In genomic region chr8:109917277-109917676, GRCm38 (mm10) we compare ENCODE assay signal across 9 mouse cellular contexts. TPM values are rescaled to one million over a fixed set of nuclear protein-coding genes. Genes with fewer than 3 reads are reported as not detected.
DNase-seq lines count a peak whose midpoint lies in the region; ATAC-seq and TF ChIP-seq lines count a peak whose summit lies in the region.
"Had no signal": no experiment of that assay in that cellular context is flagged by ENCODE, and none has a peak within 500 bp of the region (broad histone marks: within the 10 kb centered on the region; RNA-seq: fewer than 3 reads in every experiment).

No protein-coding gene starts in this region.

- H3K36me3 ChIP-seq in testis, adult 2 months (ENCODE audit: control insufficient read depth, insufficient read depth, low read length), result no peaks in the 10 kb centered on the region; the same call in none of the 2 replicates

- DNase-seq in testis, postnatal 14 days (ENCODE audit: low spot score), result no peak
- peak; percentile 62 for DNase-seq in adipocyte (ENCODE audit: low spot score)
- DNase-seq in heart, postnatal 4 days, result peak; percentile 57
- DNase-seq in left cerebral cortex, postnatal 4 days, result peak; percentile 29
- no peak for DNase-seq in neural tube, embryonic 10.5 days (ENCODE audit: extremely low spot score, low spot score)

- H3K27me3 ChIP-seq in testis, adult 2 months (ENCODE audit: control insufficient read depth, insufficient read depth, low read length), result no peaks in the 10 kb centered on the region
- H3K27me3 ChIP-seq: heart, embryonic 13.5 days had no signal

- intact Hi-C loops in left cerebral cortex, postnatal 4 days (cut with DNase I), result no loop called here

- peak; percentile 32; the same call in 1 of the 2 replicates for TF ChIP-seq CTCF in testis, adult 2 months (IDR thresholded peaks at IDR 0.05; ENCODE audit: control insufficient read depth, insufficient read depth, insufficient replicate concordance, low read depth, low read length)
- TF ChIP-seq CTCF in cortical plate, adult 2 months (IDR thresholded peaks at IDR 0.05; ENCODE audit: extremely low read depth, insufficient read depth, low read length), result peak; percentile 68

- no peak overlapping the region for H3K4me3 ChIP-seq in testis, adult 2 months (ENCODE audit: control insufficient read depth, low read depth, low read length)
- no peak overlapping the region for H3K4me3 ChIP-seq in cortical plate, adult 2 months (ENCODE audit: insufficient read depth, low read length)
- H3K4me3 ChIP-seq: heart, embryonic 13.5 days had no signal

- no peak for TF ChIP-seq POLR2A in testis, adult 2 months (IDR thresholded peaks at IDR 0.05; ENCODE audit: control insufficient read depth, low read depth, low read length)
- TF ChIP-seq POLR2A in cortical plate, adult 2 months (IDR thresholded peaks at IDR 0.05; ENCODE audit: extremely low read depth, insufficient read depth, low read length), result no peak

- H3K4me1 ChIP-seq in testis, adult 2 months (ENCODE audit: control insufficient read depth, insufficient read depth, low read length), result no peaks in the 10 kb centered on the region
- no peaks in the 10 kb centered on the region; the same call in 1 of the 2 replicates for H3K4me1 ChIP-seq in cortical plate, adult 2 months (ENCODE audit: control insufficient read depth, insufficient read depth, low read length)

- ATAC-seq in neutrophil, adult 5-6 weeks (ENCODE audit: extremely low read depth, insufficient number of reproducible peaks, low FRiP score, poor library complexity, severe bottlenecking), result peak; percentile 79

- H3K27ac ChIP-seq in testis, adult 2 months (ENCODE audit: control insufficient read depth, insufficient read depth, low read depth, low read length), result no peak overlapping the region
- no peak overlapping the region for H3K27ac ChIP-seq in cortical plate, adult 2 months (ENCODE audit: insufficient read depth, low read length)
- H3K27ac ChIP-seq: heart, embryonic 13.5 days had no signal

RNA-seq across cellular contexts. Expression of gene Marveld3, which starts 44.7 kb away (rescaled TPM):
- 0.80 and 1.3 TPM in 2 replicates for polyA plus RNA-seq in testis, adult 2 months (2012; rRNA removed)
- polyA plus RNA-seq in cortical plate, adult 2 months (2012; rRNA removed), result 0.19 TPM in 1 of 2 replicates, not detected in the other
- under 1 TPM; 0.36 to 0.63 TPM for total RNA-seq in heart, postnatal 4 days (2021)
- total RNA-seq in left cerebral cortex, postnatal 4 days (2021), result under 1 TPM; 0.18 to 0.24 TPM
- 0.49 TPM in 1 of 2 replicates, not detected in the other for total RNA-seq in neutrophil, adult 5-6 weeks (2017)

RNA-seq across cellular contexts. Expression of gene Phlpp2, which starts 48.9 kb away (rescaled TPM):
- 2.8 and 2.9 TPM in 2 replicates for polyA plus RNA-seq in testis, adult 2 months (2012; rRNA removed)
- 23.5 and 24.8 TPM in 2 replicates for polyA plus RNA-seq in cortical plate, adult 2 months (2012; rRNA removed)
- 1 to 10 TPM; 6.0 to 6.5 TPM for total RNA-seq in heart, postnatal 4 days (2021)
- 10 to 100 TPM; 28.2 to 31.7 TPM for total RNA-seq in left cerebral cortex, postnatal 4 days (2021)
- 7.7 and 9.1 TPM in 2 replicates for total RNA-seq in neutrophil, adult 5-6 weeks (2017)

Comparison
In these comparisons a context has a peak if more than half of its experiments do, and no peak if none do; other contexts are left out.
1. DNase-seq: peak in adipocyte (single experiment), heart, postnatal 4 days (single experiment) and left cerebral cortex, postnatal 4 days (single experiment); none in testis, postnatal 14 days (single experiment) and neural tube, embryonic 10.5 days (single experiment).